Mouse (Mus musculus) ES-Bruce4 (cell line): ENCODE measurements around the gene Fam118a.

Source experiments
- CTCF ChIP-seq: IDR thresholded peaks from one replicate; pipeline ENCODE4 v1.8.1; 2011; ENCODE audit warnings: low read depth, low read length
- EP300 ChIP-seq: IDR thresholded peaks from 2 replicates; pipeline ENCODE4 v1.6.1; 2011; ENCODE audit warnings: low read depth, low read length; ENCODE audit not compliant: insufficient read depth

GRCm38 (mm10) chr15:85009666-85010065 is 19.1 kb upstream of the Fam118a start:
- TF ChIP-seq CTCF (no peak), EP300 (no peak)
